Mouse (Mus musculus) liver, postnatal 0 days (tissue): ENCODE data around the gene 4933402E13Rik. TPM values are rescaled to one million over a fixed set of nuclear protein-coding genes. Genes with fewer than 3 reads are reported as not detected.

ENCODE experiments used
- ATAC-seq: fragments of 200-750 bp; cut with Nextera tagmentation; 2 replicates; pipeline ENCODE4 v1.8.0; 2017; ENCODE audit warnings: mild to moderate bottlenecking, moderate library complexity
- DNase-seq: peaks from one replicate; pipeline ENCODE4 v3.0.0-alpha.2; 2016
- H3K27ac ChIP-seq: fragments of 300-500 bp; sonication (generic); 2 replicates; pipeline ENCODE4 v1.5.1; 2014; ENCODE audit warnings: antibody characterized with exemption, moderate library complexity, mild to moderate bottlenecking, low read depth
- H3K27me3 ChIP-seq: fragments of 300-500 bp; sonication (generic); 2 replicates; pipeline ENCODE4 v1.6.1; 2014; ENCODE audit warnings: low read length, control low read depth, mixed read lengths; ENCODE audit not compliant: insufficient read depth
- H3K36me3 ChIP-seq: fragments of 300-500 bp; sonication (generic); replicated peaks from 2 replicates; pipeline ENCODE4 v1.6.1; 2014; ENCODE audit warnings: mild to moderate bottlenecking, control low read depth, low read length, moderate library complexity, mixed read lengths; ENCODE audit not compliant: insufficient read depth
- H3K4me1 ChIP-seq: fragments of 300-500 bp; sonication (generic); 2 replicates; pipeline ENCODE4 v1.6.1; 2014; ENCODE audit warnings: antibody characterized with exemption, mild to moderate bottlenecking, control low read depth; ENCODE audit not compliant: insufficient read depth
- H3K4me2 ChIP-seq: fragments of 300-500 bp; sonication (generic); 2 replicates; pipeline ENCODE4 v1.6.1; 2014; ENCODE audit warnings: low read depth, mild to moderate bottlenecking, low read length, moderate library complexity, mixed read lengths
- H3K4me3 ChIP-seq: fragments of 300-500 bp; sonication (generic); 2 replicates; pipeline ENCODE4 v1.5.1; 2014; ENCODE audit warnings: low read depth, low read length
- H3K9ac ChIP-seq: fragments of 300-500 bp; sonication (generic); replicated peaks from 2 replicates; pipeline ENCODE4 v1.6.1; 2014; ENCODE audit warnings: mild to moderate bottlenecking, moderate library complexity
- H3K9me3 ChIP-seq: fragments of 300-500 bp; sonication (generic); 2 replicates; pipeline ENCODE4 v1.6.1; 2016; ENCODE audit warnings: mild to moderate bottlenecking, control low read depth, low read length, mixed read lengths
- CTCF ChIP-seq: sonication (generic); IDR thresholded peaks from 2 replicates; pipeline ENCODE4 v1.5.1; 2016; ENCODE audit warnings: antibody characterized with exemption, low read depth
- EP300 ChIP-seq: IDR thresholded peaks from 2 replicates; pipeline ENCODE4 v1.6.1; 2016; ENCODE audit warnings: antibody characterized with exemption, low read depth, mild to moderate bottlenecking
- WGBS: fragments of 180-500 bp; shearing (Covaris S2); extraction: QIAGEN DNeasy Blood & Tissue Kit; methylation state at CpG from one replicate; pipeline ENCODE4 v1.1.7; 2014; ENCODE audit not compliant: insufficient replicate concordance; 5-methylcytosine and 5-hydroxymethylcytosine counted together
- polyA plus RNA-seq: library from polyadenylated mRNA; unstranded; fragments of >200 nt; fragmentation: Nextera tagmentation; extraction: Ambion mirVana; gene quantifications from 2 replicates; pipeline ENCODE4 v1.2.1, GENCODE M21; 2015

4933402E13Rik gene
- not detected in 2 replicates for polyA plus RNA-seq

DNA sequence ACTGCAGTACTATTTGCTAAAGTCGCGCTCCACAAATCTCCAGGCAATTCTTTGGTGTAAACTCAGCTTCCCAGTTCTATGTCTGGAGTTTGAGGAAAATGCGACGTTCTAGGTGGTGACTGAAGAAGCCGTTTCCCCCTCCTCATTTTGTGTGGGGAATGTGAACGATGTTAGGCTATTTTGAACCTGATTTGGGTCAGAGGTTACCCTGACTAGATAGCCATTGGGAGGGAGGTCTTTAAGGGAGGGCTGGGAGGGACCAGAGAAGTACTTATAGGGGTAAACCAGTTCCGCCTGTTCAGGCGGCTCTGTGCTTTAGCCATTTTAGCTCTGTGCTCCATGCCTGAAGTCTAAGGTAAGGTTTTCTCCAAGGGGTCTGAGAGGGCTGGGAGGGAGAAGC is at the start of gene 4933402E13Rik:
Gene 4933402E13Rik, plus strand, starts transcription at position 301 of the 400 bp plus-strand sequence.
- DNase-seq (no peak), ATAC-seq (no peak)
- WGBS: 82% methylated on average over 8 of the region's 8 CpGs
- Histone ChIP-seq H3K36me3 (no peaks in the 10 kb centered on the region), H3K4me2 (no peak within 1 kb of the TSS), H3K27ac (no peak within 1 kb of the TSS), H3K9ac (no peak within 1 kb of the TSS), H3K27me3 (no peaks in the 10 kb centered on the region), H3K9me3 (no peaks in the 10 kb centered on the region), H3K4me1 (no peaks in the 10 kb centered on the region), H3K4me3 (no peak within 1 kb of the TSS)
- TF ChIP-seq CTCF: no peak
- TF ChIP-seq EP300: no peak

Other genes starting within 250 kb of the 4933402E13Rik start
- gene 4931400O07Rik, start 184.5 kb downstream of the 4933402E13Rik start, polyA plus RNA-seq: not detected in 2 replicates